Mouse (Mus musculus) layer of hippocampus, postnatal 10 days (tissue): ENCODE data around the gene Vmn1r83. TPM values are rescaled to one million over a fixed set of nuclear protein-coding genes. Genes with fewer than 3 reads are reported as not detected.

Source experiments
- DNase-seq, 2 experiments: peaks; one replicate each; pipeline ENCODE4 v3.0.0; 2021; ENCODE audit warnings: low spot score in 2 of 2
- long read RNA-seq: library from polyadenylated mRNA; stranded (forward); transcript quantifications from one replicate; pipeline ENCODE4 v2.0.0, GENCODE M21; 2023
- microRNA-seq, 2 experiments: library from miRNA; unstranded; fragments of <30 nt; microRNA quantifications; one replicate each; pipeline ENCODE4 v1.2.0; 2021
- total RNA-seq, 2 experiments: library from RNA; stranded (reverse); gene quantifications; 2 replicates each; pipeline ENCODE4 v1.2.3; 2021

Vmn1r83 gene
- total RNA-seq, result not detected
- long read RNA-seq, result 0 reads

DNA sequence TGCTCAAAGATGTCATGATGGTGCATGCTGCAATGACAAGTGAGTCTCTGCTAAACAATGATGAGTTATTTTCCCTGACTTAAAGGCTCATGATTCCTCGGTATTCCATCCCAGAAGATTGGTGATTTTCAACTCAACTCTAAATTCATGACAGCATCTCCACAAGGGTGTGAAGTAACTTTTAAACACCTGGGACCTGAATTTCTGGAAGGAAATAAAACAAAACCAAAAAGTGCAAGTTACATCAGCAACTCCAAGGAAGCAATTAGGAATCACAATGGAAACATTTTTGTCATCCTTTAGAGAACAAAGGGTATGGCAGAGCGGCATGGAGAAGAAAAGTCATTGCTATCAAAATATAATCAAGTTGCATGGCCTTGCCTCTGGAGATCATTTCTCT is at the start of gene Vmn1r83:
Vmn1r83 (minus strand) TSS at position 101 of the 400 bp plus-strand sequence.
- no peak for DNase-seq

DNA sequence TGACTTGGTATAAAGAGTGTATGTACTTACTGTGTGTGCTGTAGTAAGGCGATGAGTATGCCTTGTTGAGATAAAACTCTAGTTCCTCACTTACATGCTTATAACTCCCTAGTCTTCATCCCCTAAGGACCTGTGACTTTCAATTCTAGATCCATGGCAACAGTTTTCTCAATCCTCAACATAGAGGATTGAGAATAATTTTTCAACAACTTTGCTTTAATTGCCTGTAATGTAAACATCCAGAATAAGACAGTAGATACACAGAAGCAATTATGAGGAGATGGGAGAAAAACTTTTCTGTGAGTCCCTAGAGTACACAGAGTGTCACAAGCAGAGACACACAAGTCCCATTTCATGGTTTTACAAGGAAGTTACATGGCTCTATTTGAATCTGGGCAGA is 39.9 kb upstream of the Vmn1r83 start, which contains the start of gene Vmn1r84:
Vmn1r84 (minus strand) TSS at position 101 of the 400 bp plus-strand sequence.
- no peak for DNase-seq

- DNase-seq, result no peak
Measured at GRCm38 (mm10) chr7:12300130-12300529, 29.2 kb downstream of the Vmn1r83 start, which contains the start of gene Vmn1r82. Vmn1r82 (plus strand) TSS chr7:12300430.

Small RNAs within 50 kb of the gene (microRNA-seq; reads per million reads assigned to microRNA genes)
- 0 reads per million in 2 experiments for gene Gm23521

Other genes starting within 250 kb of the Vmn1r83 start
- gene Vmn1r78, start 179.2 kb downstream of the Vmn1r83 start, total RNA-seq, result not detected
- not detected for gene Vmn1r79, start 158.2 kb downstream of the Vmn1r83 start, total RNA-seq
- not detected for gene Vmn1r80, start 140.2 kb downstream of the Vmn1r83 start, total RNA-seq
- under 1 TPM; 0.02 to 0.04 TPM for gene Vmn1r81, start 61.2 kb downstream of the Vmn1r83 start, total RNA-seq
- gene Vmn1r82, start 29.1 kb downstream of the Vmn1r83 start, total RNA-seq, result not detected
- gene Vmn1r84, start 39.8 kb upstream of the Vmn1r83 start, total RNA-seq, result not detected
- 1 to 10 TPM; 7.8 to 8.5 TPM for gene Zfp551, start 93.3 kb upstream of the Vmn1r83 start, total RNA-seq
- gene Zfp606, start 148.8 kb upstream of the Vmn1r83 start, total RNA-seq, result 10 to 100 TPM; 16.2 to 17.7 TPM
- not detected for gene 2900092C05Rik, start 183.0 kb upstream of the Vmn1r83 start, total RNA-seq